Mouse (Mus musculus) left cerebral cortex, adult 18-20 months (tissue): ENCODE results near the gene Magix. TPM values are rescaled to one million over a fixed set of nuclear protein-coding genes. Genes with fewer than 3 reads are reported as not detected.

Experiments used
- DNase-seq, 2 experiments: peaks; one replicate each; pipeline ENCODE4 v3.0.0; 2021 to 2022; ENCODE audit warnings: low spot score in 2 of 2, mixed read lengths in 1 of 2
- total RNA-seq, 2 experiments: library from RNA; stranded (reverse); gene quantifications; 2 replicates each; pipeline ENCODE4 v1.2.3; 2021

Magix gene
- total RNA-seq, 2 experiments from 2014 or later, result 0.19 to 0.44 TPM

GRCm38 (mm10) chrX:7635101-7635500, 46.0 kb downstream of the Magix start:
- peak in 1 of 2 experiments; percentile 74 for DNase-seq

DNA sequence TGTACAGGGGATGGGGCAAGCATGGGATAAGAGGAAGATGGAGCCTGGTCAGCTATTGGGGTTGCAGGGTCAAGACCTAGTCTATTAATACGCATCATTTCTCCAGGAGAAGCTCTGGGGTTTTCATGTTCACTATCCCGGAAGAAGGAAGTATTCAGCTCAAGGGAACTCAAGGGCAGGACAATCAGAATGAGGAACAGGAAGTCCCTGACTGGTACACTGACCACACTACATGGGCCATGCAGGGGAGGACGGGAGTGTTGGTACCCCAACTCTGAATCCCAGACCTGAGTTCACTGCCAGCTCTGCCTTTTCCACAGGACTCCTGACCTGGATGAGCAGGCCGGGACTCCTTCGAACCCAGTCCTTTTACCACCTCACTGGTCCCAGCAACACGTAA, 48.5 kb downstream of the Magix start:
- DNase-seq, result no peak

Other genes starting within 250 kb of the Magix start
- gene Foxp3, start 107.6 kb downstream of the Magix start, total RNA-seq, result not detected
- gene Ppp1r3f, start 107.0 kb downstream of the Magix start, total RNA-seq, result 10 to 100 TPM; 20.3 to 29.1 TPM
- gene Ccdc22, start 75.7 kb downstream of the Magix start, total RNA-seq, result 10 to 100 TPM; 29.0 to 34.2 TPM
- gene Cacna1f, start 74.2 kb downstream of the Magix start, total RNA-seq, result under 1 TPM in 1 of 2 experiments, not detected in 1; 0.33 TPM
- 1,000 to 10,000 TPM; 1,889 to 1,992 TPM for gene Syp, start 42.8 kb downstream of the Magix start, total RNA-seq
- gene Prickle3, start 24.0 kb downstream of the Magix start, total RNA-seq, result 1 to 10 TPM; 1.9 to 2.5 TPM
- 10 to 100 TPM in 1 of 2 experiments, 1 to 10 TPM in 1; 8.8 to 11.1 TPM for gene Plp2, start 9.9 kb downstream of the Magix start, total RNA-seq
- 10 to 100 TPM; 33.8 to 34.2 TPM for gene Gpkow, start 15.9 kb upstream of the Magix start, total RNA-seq
- gene Wdr45, start 33.1 kb upstream of the Magix start, total RNA-seq, result 10 to 100 TPM; 55.8 to 56.1 TPM
- gene Gm45208, start 41.0 kb upstream of the Magix start, total RNA-seq, result 1 to 10 TPM in 1 of 2 experiments, not detected in 1; 1.6 TPM
- gene Praf2, start 47.2 kb upstream of the Magix start, total RNA-seq, result 10 to 100 TPM; 96.0 to 98.1 TPM
- 10 to 100 TPM; 26.7 to 29.7 TPM for gene Ccdc120, start 69.7 kb upstream of the Magix start, total RNA-seq
- 10 to 100 TPM; 34.2 to 35.2 TPM for gene Tfe3, start 81.3 kb upstream of the Magix start, total RNA-seq
- gene Gripap1, start 108.5 kb upstream of the Magix start, total RNA-seq, result 100 to 1,000 TPM in 1 of 2 experiments, 10 to 100 TPM in 1; 99.1 to 103 TPM
- gene Kcnd1, start 141.0 kb upstream of the Magix start, total RNA-seq, result 1 to 10 TPM; 8.4 to 9.6 TPM
- 10 to 100 TPM; 81.4 to 83.2 TPM for gene Otud5, start 160.1 kb upstream of the Magix start, total RNA-seq
- gene Pim2, start 197.0 kb upstream of the Magix start, total RNA-seq, result 10 to 100 TPM; 49.5 to 52.9 TPM
- gene Slc35a2, start 202.8 kb upstream of the Magix start, total RNA-seq, result 10 to 100 TPM; 34.5 to 38.2 TPM
- gene Pqbp1, start 218.0 kb upstream of the Magix start, total RNA-seq, result 10 to 100 TPM; 91.8 to 98.4 TPM
- gene Timm17b, start 218.1 kb upstream of the Magix start, total RNA-seq, result 10 to 100 TPM; 22.8 to 27.1 TPM
- not detected for gene Gm10491, start 226.6 kb upstream of the Magix start, total RNA-seq
- gene Gm10490, start 228.3 kb upstream of the Magix start, total RNA-seq, result not detected
- 100 to 1,000 TPM; 480 to 519 TPM for gene Pcsk1n, start 238.6 kb upstream of the Magix start, total RNA-seq
- not detected for gene Eras, start 247.4 kb upstream of the Magix start, total RNA-seq